Mouse (Mus musculus): ENCODE measurements at regions not wholly inside any gene's neighbourhood (a gene's known extent, or its start where the extent isn't known, plus 50 kb on each side); places are given as distances from the start of the nearest gene placed in this dataset.

DNA sequence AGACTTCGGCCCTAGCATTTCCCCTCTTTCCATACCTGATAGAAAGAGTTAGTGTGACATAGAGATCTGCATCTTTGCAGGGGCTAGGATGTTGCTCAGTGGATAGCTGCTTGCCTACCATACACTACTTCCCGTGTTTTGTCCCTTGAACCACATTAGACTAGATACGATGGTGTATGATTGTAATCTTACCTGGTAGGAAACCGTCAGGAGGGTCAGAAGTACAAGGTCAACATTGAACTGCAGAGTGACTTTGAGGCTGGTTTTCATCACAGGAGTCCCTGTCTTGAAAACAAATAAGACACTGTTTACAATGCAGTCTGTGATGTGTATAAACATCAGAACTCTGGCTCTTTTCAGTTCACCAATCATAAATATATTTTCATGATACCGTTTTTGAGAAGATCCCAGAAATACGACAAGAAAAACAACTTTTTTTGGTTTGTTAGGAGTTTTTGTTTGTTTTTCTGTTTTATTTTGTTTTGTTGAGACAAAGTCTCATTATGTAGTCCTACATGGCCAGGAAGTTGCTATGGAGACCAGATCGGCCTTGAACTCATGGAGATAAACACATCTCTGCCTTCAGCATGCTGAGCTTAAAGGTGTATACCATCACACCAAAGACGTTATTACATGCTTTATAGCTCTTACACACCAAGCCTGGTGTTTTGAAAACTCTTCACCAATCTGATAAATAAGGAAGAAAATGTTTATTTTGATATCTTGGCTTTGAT, 81.2 kb upstream of the Dpyd start:
- ATAC-seq (replicated peaks in 1 of 2; ENCODE audit: insufficient read depth in 1 of 2, low FRiP score in 2 of 2, low TSS enrichment in 1 of 2, low read depth in 1 of 2, poor library complexity in 2 of 2, severe bottlenecking in 2 of 2) = no peak

DNA sequence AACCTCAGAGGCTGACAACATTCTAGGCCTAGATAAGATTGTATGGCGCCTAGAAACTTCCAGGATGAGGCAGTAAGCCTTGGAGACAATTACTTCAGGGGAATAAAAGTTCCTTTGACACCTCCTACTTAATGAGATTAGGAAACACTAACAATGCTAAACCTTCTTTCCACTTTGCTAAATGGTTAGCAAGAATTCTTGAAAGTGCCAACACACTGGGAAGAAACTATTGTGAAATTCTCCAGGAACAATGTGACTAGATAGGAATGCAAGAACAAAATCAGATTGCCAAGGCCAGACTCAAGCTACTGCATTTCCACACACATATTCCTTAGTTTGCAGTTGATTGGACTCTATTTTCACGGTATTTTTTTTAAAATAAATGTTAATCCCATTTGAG, 76.0 kb upstream of the Dpyd start:
- ATAC-seq (replicated peaks in 1 of 2; ENCODE audit: insufficient read depth in 1 of 2, low FRiP score in 2 of 2, low TSS enrichment in 1 of 2, low read depth in 1 of 2, poor library complexity in 2 of 2, severe bottlenecking in 2 of 2) = no peak

DNA sequence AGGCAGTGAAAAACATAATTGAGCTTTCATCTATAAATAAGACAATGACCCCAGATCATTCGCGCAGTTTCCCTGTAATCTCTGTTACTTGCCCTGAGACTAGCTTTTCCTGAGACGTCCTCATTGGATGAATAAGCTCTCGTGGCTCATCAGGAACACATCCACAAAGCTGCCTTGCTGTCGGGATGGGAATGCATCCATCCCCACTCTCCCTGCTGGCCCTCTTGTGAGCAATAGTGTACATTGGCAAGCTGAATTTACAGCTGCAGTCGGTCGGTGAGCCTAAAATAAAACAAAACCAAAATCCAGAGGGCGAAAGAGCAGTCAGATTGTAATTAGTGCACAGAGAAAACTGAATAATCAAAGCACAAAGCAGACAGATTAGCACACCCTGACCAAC, 74.5 kb upstream of the Dpyd start:
- no peak for ATAC-seq (replicated peaks in 1 of 2; ENCODE audit: insufficient read depth in 1 of 2, low FRiP score in 2 of 2, low TSS enrichment in 1 of 2, low read depth in 1 of 2, poor library complexity in 2 of 2, severe bottlenecking in 2 of 2)

DNA sequence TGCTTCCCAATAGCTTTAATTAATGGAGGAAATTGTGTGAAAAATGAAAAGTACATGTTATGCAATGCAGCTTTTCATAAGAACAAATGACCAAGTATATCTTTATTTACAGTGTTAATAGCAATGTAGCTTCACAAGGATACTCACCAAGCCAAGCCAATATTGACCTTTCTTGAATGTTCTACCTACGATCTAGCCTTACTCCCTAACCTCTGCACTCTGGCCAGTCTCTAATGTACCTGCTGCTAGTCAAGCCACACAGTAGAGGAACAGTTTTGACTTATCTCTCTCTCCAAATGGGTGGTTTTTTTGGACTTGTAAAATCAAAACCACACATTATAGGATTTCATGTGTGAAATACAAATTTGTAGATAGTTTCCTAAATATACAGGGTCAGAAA, 70.8 kb upstream of the Dpyd start:
- ATAC-seq (replicated peaks in 1 of 2; ENCODE audit: insufficient read depth in 1 of 2, low FRiP score in 2 of 2, low TSS enrichment in 1 of 2, low read depth in 1 of 2, poor library complexity in 2 of 2, severe bottlenecking in 2 of 2) = no peak

DNA sequence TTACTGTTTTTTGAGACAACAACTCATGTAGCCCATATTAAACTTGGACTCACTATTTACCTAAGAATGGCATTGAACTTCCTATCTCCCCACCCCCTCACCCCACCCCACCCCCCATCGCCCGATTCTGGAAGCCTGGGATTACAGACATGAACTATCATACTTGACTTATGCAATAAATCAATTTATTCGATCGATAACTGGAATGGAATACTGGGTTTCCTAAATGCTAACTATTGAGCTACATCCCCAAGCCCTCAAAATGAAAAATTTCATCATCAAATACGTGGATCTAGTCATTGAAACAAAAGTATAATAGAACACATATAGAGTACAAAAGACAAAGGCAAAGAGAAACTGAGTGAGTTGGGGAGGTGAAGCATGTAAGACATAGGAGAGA, 70.1 kb upstream of the Dpyd start:
- ATAC-seq (replicated peaks in 1 of 2; ENCODE audit: insufficient read depth in 1 of 2, low FRiP score in 2 of 2, low TSS enrichment in 1 of 2, low read depth in 1 of 2, poor library complexity in 2 of 2, severe bottlenecking in 2 of 2) = no peak

DNA sequence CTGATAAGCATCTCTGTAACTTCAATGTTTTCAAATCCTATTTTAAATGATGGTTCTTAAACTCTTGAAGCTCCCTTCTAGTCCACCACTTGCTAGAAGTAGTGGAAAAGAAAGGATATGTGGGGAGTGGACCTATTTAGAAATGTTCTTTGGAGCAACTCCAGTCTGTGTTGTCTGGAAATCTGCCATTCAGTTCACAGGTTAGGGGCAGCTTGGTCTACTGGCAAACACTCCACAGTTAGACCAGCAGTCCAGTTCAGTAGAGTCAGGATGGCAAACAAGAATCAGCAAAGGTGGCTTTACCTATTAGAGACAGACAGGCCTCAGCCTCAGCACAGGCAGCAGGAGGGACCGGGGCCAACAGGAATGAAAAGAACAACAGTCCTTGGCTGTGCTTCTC, 67.3 kb upstream of the Dpyd start:
- no peak for ATAC-seq (replicated peaks in 1 of 2; ENCODE audit: insufficient read depth in 1 of 2, low FRiP score in 2 of 2, low TSS enrichment in 1 of 2, low read depth in 1 of 2, poor library complexity in 2 of 2, severe bottlenecking in 2 of 2)

DNA sequence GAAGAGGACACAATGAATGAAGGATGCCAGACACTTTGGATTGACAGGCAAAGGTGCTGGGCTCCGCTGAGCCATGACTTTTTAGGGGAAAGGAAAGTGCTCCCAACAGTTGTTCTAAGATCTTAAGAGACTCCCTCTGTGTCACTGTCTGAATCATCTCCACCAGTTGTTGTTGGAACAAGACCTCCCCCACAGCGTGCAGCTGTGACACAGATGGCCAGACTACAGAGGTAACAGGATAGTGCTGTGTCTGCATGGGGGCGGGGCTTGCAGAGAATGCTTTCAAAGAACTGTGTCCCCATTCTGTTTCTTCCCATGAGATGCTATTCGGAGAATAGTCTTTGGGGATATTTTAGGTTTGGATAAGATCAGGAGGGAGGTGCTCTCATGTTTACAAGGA, 61.7 kb upstream of the Dpyd start:
- ATAC-seq (replicated peaks in 1 of 2; ENCODE audit: insufficient read depth in 1 of 2, low FRiP score in 2 of 2, low TSS enrichment in 1 of 2, low read depth in 1 of 2, poor library complexity in 2 of 2, severe bottlenecking in 2 of 2) = no peak

DNA sequence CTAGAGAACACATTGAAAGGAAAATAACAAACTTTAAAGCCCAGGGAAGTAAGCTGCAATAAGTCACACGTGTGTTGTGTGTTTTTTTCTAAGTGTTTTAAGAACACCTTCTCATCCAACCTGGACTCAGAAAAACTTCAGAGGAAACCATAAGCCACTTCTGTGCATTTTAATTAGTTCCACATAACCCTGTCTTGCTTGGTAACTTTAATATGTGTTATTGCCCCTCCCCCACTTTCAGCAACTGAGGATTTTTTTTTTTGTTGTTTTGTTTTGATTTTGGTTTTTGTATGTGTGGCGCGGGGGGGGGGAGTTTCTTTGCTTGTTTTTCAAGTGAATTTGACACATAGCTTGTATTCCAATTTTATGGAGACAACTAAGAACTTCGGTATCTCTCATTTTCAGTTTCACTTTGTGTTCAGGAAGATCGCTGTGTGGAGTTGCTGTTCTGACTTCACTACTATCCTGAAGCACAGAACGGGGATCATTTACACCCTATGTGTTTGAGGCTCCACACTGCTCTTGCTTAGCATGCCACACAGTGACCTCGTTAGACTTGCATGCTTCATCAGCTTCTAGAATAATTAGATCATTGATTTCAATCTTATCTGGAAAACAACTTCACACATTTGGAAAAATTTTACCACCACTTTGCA, 54.2 kb upstream of the Dpyd start:
- no peak for ATAC-seq (replicated peaks in 1 of 2; ENCODE audit: insufficient read depth in 1 of 2, low FRiP score in 2 of 2, low TSS enrichment in 1 of 2, low read depth in 1 of 2, poor library complexity in 2 of 2, severe bottlenecking in 2 of 2)

DNA sequence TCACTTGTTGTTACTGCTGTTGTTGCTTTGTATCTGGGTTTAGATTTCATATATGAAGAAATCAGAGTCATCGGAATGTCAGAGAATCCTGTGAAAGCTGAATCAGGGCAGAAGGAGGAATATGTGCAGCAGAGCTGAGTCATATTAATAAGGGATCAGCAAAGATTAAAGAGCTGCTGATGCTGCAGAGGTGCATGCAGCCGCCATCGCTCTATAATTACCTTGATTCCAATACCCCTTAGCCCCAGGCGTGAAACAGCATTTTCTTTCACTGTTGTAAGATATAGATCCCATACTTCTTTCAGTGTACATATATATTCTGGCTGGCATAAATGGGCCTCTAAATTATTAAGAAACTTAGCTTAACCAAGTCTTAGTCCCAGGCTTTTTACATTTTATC, 51.1 kb upstream of the Dpyd start:
- no peak for ATAC-seq (replicated peaks in 1 of 2; ENCODE audit: insufficient read depth in 1 of 2, low FRiP score in 2 of 2, low TSS enrichment in 1 of 2, low read depth in 1 of 2, poor library complexity in 2 of 2, severe bottlenecking in 2 of 2)

DNA sequence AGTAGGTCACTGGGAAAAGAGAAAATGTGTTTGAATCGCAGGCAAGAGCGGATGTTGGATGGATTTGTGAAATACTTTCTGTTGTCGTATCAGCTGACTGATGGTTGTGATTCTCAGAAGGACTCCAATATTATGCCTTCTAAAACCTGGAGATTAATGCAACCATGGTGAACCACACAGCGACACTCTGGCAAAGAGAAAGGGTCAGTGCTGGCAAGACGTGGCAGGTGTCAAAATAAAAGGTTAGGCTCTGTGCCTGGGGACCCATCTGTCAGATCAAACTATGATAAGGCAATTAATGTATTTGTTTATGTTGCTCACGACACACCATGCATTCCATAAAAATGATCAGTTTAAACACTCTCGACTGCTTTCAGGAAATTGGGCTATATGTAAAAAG, 50.0 kb upstream of the Dpyd start:
- no peak for ATAC-seq (replicated peaks in 1 of 2; ENCODE audit: insufficient read depth in 1 of 2, low FRiP score in 2 of 2, low TSS enrichment in 1 of 2, low read depth in 1 of 2, poor library complexity in 2 of 2, severe bottlenecking in 2 of 2)

All from hematopoietic stem cell, adult 5-6 weeks (primary cell).